Mouse (Mus musculus): ENCODE measurements around the gene Snx32. TPM values are rescaled to one million over a fixed set of nuclear protein-coding genes. Genes with fewer than 3 reads are reported as not detected.
A peak's percentile ranks its signal among the peaks of the same experiment; 100 is the strongest.

The Snx32 gene
- 16.3 and 16.9 TPM in 2 replicates for polyA plus RNA-seq (2016; fragmentation: Nextera tagmentation; extraction: Ambion mirVana)

GRCm38 (mm10) chr19:5510031-5511026, at the start of gene Snx32:
TSS of gene Snx32 (minus strand) at chr19:5510538.
- Histone ChIP-seq H3K4me2 (peak within 1 kb of the TSS; percentile 74), H3K27ac (ENCODE audit: poor library complexity, severe bottlenecking) (peak within 1 kb of the TSS; percentile 20; the same call in 1 of the 2 replicates), H3K36me3 (peaks cover 2% of the 10 kb centered on the region; the same call in 1 of the 2 replicates), H3K4me3 (peak within 1 kb of the TSS; percentile 54), H3K9ac (peak within 1 kb of the TSS; percentile 73), H3K9me3 (replicated peaks) (0 out of 2 replicates have a peak, but pooled peaks cover 2% of the 10 kb centered on the region), H3K27me3 (replicated peaks) (no peaks in the 10 kb centered on the region), H3K4me1 (replicated peaks) (peaks cover 29% of the 10 kb centered on the region)
- ATAC-seq (ENCODE audit: insufficient number of reproducible peaks, low FRiP score) = peak; percentile 100
- WGBS = 2% methylated on average over 47 of the region's 47 CpGs

GRCm38 (mm10) chr19:5559631-5560456, 49.5 kb upstream of the Snx32 start:
- no peaks in the 10 kb centered on the region for H3K9me3 ChIP-seq (replicated peaks)
- 1% methylated on average over 69 of the region's 69 CpGs for WGBS
- no peak overlapping the region for H3K27ac ChIP-seq (ENCODE audit: poor library complexity, severe bottlenecking)
- no peak for ATAC-seq (ENCODE audit: insufficient number of reproducible peaks, low FRiP score)
- H3K9ac ChIP-seq = peak overlapping the region; percentile 48; the same call in 1 of the 2 replicates
- H3K27me3 ChIP-seq (replicated peaks) = peaks cover 97% of the 10 kb centered on the region
- H3K4me2 ChIP-seq = peak overlapping the region; percentile 75
- no peaks in the 10 kb centered on the region for H3K36me3 ChIP-seq
- H3K4me1 ChIP-seq (replicated peaks) = peaks cover 17% of the 10 kb centered on the region
- peak overlapping the region; percentile 48 for H3K4me3 ChIP-seq

- ATAC-seq (ENCODE audit: insufficient number of reproducible peaks, low FRiP score) = no peak
- Histone ChIP-seq H3K27me3 (replicated peaks) (peaks cover 97% of the 10 kb centered on the region), H3K9ac (no peak overlapping the region), H3K36me3 (no peaks in the 10 kb centered on the region), H3K9me3 (replicated peaks) (no peaks in the 10 kb centered on the region), H3K27ac (ENCODE audit: poor library complexity, severe bottlenecking) (no peak overlapping the region), H3K4me2 (no peak overlapping the region), H3K4me3 (peak overlapping the region; percentile 48; the same call in 1 of the 2 replicates), H3K4me1 (replicated peaks) (peaks cover 17% of the 10 kb centered on the region)
- WGBS = 24% methylated on average over 8 of the region's 8 CpGs
These were observed 48.9 kb upstream of the Snx32 start for GRCm38 (mm10) chr19:5559229-5559628.

DNA sequence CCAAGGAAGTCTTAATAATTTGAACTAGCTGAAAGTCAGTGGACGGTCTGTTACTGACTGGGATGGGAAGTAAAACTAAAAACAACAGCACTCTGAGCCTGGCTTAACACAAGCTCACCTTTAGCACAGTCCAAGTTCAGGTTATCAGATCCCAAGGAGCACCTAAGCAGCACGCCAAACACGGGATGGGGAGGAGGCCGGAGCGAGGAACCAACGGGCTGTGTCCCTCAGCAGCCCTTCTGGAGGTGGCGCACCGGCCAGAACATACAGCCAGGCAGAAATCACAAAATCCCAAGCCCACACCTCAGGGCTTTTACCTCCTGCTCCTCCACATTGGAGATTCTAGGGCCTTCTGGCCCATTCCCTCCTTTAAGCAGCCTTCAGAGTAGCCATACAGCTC, 48.4 kb upstream of the Snx32 start:
- WGBS = 59% methylated on average over 8 of the region's 8 CpGs
- H3K4me3 ChIP-seq = no peak overlapping the region
- H3K9ac ChIP-seq = no peak overlapping the region
- no peaks in the 10 kb centered on the region for H3K9me3 ChIP-seq (replicated peaks)
- no peak overlapping the region for H3K4me2 ChIP-seq
- ATAC-seq (ENCODE audit: insufficient number of reproducible peaks, low FRiP score) = no peak
- H3K27ac ChIP-seq (ENCODE audit: poor library complexity, severe bottlenecking) = no peak overlapping the region
- H3K27me3 ChIP-seq (replicated peaks) = peaks cover 97% of the 10 kb centered on the region
- H3K4me1 ChIP-seq (replicated peaks) = peaks cover 17% of the 10 kb centered on the region
- no peaks in the 10 kb centered on the region for H3K36me3 ChIP-seq

DNA sequence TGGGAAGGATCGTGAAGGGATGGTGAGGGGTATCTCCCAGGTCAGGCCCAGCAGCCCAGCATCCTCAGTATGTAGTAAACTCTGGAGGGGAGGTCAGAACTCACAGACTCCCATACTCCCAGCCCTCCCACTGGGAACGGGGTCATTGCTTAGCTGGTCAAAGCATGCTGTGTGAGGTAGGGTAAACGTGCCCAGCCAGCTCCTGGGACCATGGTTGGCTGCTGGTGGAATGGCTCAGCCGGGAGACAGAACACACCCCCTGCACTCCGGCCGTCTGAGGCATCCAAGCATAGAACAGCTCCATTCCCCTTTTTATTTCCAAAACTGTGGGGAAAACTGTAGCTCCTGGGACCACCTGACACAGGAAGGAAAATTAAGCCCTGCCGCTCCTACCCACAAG, 47.8 kb upstream of the Snx32 start:
- H3K9me3 ChIP-seq (replicated peaks) = no peaks in the 10 kb centered on the region

DNA sequence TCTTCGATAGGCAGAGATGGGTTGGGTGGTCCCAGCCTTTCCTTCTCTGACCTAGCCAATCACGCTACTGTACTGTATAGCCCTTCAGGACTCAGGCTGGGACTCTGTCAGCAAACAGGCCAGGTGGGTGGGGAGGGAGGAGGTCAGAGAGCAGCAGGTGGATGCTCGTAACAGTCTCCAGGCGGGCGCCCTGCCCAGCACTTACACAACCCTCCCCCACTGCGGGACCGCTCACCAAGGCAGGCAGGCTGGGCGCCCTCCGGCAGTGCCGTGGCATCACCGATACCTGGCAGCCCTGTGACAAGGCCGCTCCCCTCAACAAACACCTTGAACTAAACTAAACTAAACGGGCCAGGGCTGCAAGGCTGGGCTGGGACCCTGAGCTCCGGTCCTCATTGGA, 43.9 kb upstream of the Snx32 start:
- H3K27me3 ChIP-seq (replicated peaks) = peaks cover 89% of the 10 kb centered on the region
- H3K4me3 ChIP-seq = no peak overlapping the region
- H3K9ac ChIP-seq = no peak overlapping the region
- H3K4me1 ChIP-seq (replicated peaks) = no peaks in the 10 kb centered on the region; the same call in none of the 2 replicates
- H3K4me2 ChIP-seq = no peak overlapping the region
- 74% methylated on average over 14 of the region's 14 CpGs for WGBS
- H3K36me3 ChIP-seq = no peaks in the 10 kb centered on the region
- no peak for ATAC-seq (ENCODE audit: insufficient number of reproducible peaks, low FRiP score)
- H3K9me3 ChIP-seq (replicated peaks) = no peaks in the 10 kb centered on the region
- H3K27ac ChIP-seq (ENCODE audit: poor library complexity, severe bottlenecking) = no peak overlapping the region

More for the DNA sequence above, 47.8 kb upstream of the Snx32 start:
- no peak overlapping the region for H3K9ac ChIP-seq
- ATAC-seq (ENCODE audit: insufficient number of reproducible peaks, low FRiP score) = no peak
- H3K36me3 ChIP-seq = no peaks in the 10 kb centered on the region
- H3K27me3 ChIP-seq (replicated peaks) = peaks cover 97% of the 10 kb centered on the region
- peaks cover 17% of the 10 kb centered on the region for H3K4me1 ChIP-seq (replicated peaks)
- no peak overlapping the region for H3K4me3 ChIP-seq
- no peak overlapping the region for H3K4me2 ChIP-seq
- H3K27ac ChIP-seq (ENCODE audit: poor library complexity, severe bottlenecking) = no peak overlapping the region
- WGBS = 52% methylated on average over 7 of the region's 7 CpGs

DNA sequence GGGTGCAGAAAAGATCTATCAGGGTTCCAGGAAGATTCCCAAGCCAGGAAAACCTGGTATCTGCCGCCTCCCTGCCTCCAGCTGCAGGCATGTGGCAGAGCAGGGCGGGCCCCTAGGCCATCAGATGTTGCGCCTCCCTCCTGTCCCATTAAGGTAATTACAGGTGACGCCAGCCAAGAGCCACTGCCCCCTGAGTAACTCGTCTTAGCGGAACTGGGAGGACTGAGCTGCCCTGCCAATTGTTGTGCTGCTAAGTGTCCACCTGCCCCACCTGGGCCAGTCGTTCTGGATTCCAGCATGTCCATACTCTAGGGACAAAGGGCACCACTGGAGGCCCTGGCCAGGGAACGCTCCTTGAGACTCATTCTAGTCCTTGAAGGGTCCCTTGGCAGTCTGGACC, 43.5 kb upstream of the Snx32 start:
- H3K9ac ChIP-seq = no peak overlapping the region

GRCm38 (mm10) chr19:5547471-5548056, 37.2 kb upstream of the Snx32 start:
- 52% methylated on average over 4 of the region's 4 CpGs for WGBS

More for the DNA sequence above, 43.5 kb upstream of the Snx32 start:
- Histone ChIP-seq H3K9me3 (replicated peaks) (no peaks in the 10 kb centered on the region), H3K27me3 (replicated peaks) (peaks cover 88% of the 10 kb centered on the region), H3K27ac (ENCODE audit: poor library complexity, severe bottlenecking) (no peak overlapping the region), H3K4me3 (no peak overlapping the region), H3K36me3 (no peaks in the 10 kb centered on the region), H3K4me1 (replicated peaks) (no peaks in the 10 kb centered on the region; the same call in 1 of the 2 replicates), H3K4me2 (no peak overlapping the region)
- ATAC-seq (ENCODE audit: insufficient number of reproducible peaks, low FRiP score) = no peak
- 48% methylated on average over 8 of the region's 8 CpGs for WGBS

DNA sequence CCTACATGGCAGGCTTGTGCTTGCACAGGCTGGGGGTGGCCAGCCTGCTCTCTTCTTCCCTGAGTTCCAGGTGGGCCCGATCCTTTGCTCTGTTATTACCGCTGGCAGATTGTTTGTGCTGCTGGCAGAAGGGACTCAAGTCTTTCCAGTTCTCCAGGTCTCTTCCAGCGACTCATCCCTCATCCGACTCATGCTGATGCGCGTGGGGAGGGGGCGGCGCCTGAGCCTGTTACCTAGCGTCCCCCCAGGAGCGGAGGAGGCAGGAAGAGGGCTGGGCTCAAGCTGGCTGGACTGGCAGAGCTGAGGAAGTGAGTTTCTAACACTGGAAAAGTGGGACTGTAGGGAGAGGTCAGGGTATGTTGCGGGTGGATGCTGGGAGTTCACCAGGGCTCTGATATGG, 33.7 kb upstream of the Snx32 start:
- WGBS = 36% methylated on average over 11 of the region's 11 CpGs
- Histone ChIP-seq H3K27me3 (replicated peaks) (peaks cover 23% of the 10 kb centered on the region), H3K4me1 (replicated peaks) (no peaks in the 10 kb centered on the region), H3K9ac (no peak overlapping the region), H3K4me3 (no peak overlapping the region), H3K9me3 (replicated peaks) (no peaks in the 10 kb centered on the region), H3K36me3 (no peaks in the 10 kb centered on the region), H3K27ac (ENCODE audit: poor library complexity, severe bottlenecking) (no peak overlapping the region), H3K4me2 (no peak overlapping the region)
- no peak for ATAC-seq (ENCODE audit: insufficient number of reproducible peaks, low FRiP score)

More at GRCm38 (mm10) chr19:5547471-5548056, 37.2 kb upstream of the Snx32 start:
- Histone ChIP-seq H3K27ac (ENCODE audit: poor library complexity, severe bottlenecking) (no peak overlapping the region), H3K4me3 (no peak overlapping the region), H3K36me3 (no peaks in the 10 kb centered on the region), H3K9me3 (replicated peaks) (no peaks in the 10 kb centered on the region), H3K4me2 (no peak overlapping the region), H3K4me1 (replicated peaks) (no peaks in the 10 kb centered on the region), H3K27me3 (replicated peaks) (peaks cover 37% of the 10 kb centered on the region), H3K9ac (no peak overlapping the region)
- no peak for ATAC-seq (ENCODE audit: insufficient number of reproducible peaks, low FRiP score)

DNA sequence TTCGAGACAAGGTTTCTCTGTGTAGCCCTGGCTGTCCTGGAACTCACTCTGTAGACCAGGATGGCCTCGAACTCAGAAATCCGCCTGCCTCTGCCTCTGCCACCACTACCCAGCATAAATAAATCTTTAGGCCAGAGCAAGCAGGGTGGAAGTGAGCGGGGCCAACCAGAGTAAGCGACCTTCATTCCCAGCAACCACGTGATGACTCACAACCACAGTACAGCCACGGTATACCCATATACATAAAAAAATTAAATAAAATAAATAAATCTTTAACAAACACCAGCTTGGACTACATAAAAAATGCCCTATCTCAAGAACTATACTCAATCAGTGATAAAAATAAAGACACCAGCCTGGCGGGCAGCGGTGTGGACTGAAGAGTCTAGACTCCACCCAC, 33.0 kb upstream of the Snx32 start:
- Histone ChIP-seq H3K4me3 (no peak overlapping the region), H3K9ac (no peak overlapping the region), H3K27ac (ENCODE audit: poor library complexity, severe bottlenecking) (no peak overlapping the region), H3K36me3 (no peaks in the 10 kb centered on the region), H3K4me2 (no peak overlapping the region), H3K27me3 (replicated peaks) (peaks cover 16% of the 10 kb centered on the region), H3K4me1 (replicated peaks) (no peaks in the 10 kb centered on the region), H3K9me3 (replicated peaks) (no peaks in the 10 kb centered on the region)
- ATAC-seq (ENCODE audit: insufficient number of reproducible peaks, low FRiP score) = no peak
- WGBS = 80% methylated on average over 9 of the region's 9 CpGs

Measured in heart, embryonic 12.5 days (tissue).